Mouse (Mus musculus) CD4-positive, CD25-positive, alpha-beta regulatory T cell, adult 4 months (primary cell): ENCODE data around the gene Atp1b3. TPM values are rescaled to one million over a fixed set of nuclear protein-coding genes. Genes with fewer than 3 reads are reported as not detected.

Source experiments
- polyA plus RNA-seq, 2 experiments: library from polyadenylated mRNA; unstranded; fragments of 100-300 nt; shearing (Covaris generic); gene quantifications; one replicate each; pipeline ENCODE4 v1.2.1; 2017

The Atp1b3 gene
- polyA plus RNA-seq, 2 experiments from 2014 or later: 219 to 284 TPM

Other genes with a start within 250 kb of the Atp1b3 start
- gene Gk5, start 245.1 kb downstream of the Atp1b3 start, polyA plus RNA-seq: 1 to 10 TPM; 1.5 to 1.6 TPM
- gene Tfdp2, start 168.2 kb downstream of the Atp1b3 start, polyA plus RNA-seq: 10 to 100 TPM; 11.4 to 14.6 TPM
- gene Rnf7, start 114.2 kb upstream of the Atp1b3 start, polyA plus RNA-seq: 100 to 1,000 TPM in 1 of 2 experiments, 10 to 100 TPM in 1; 99.6 to 100 TPM
- gene Gm28729, start 160.8 kb upstream of the Atp1b3 start, polyA plus RNA-seq: not detected